Mouse (Mus musculus): ENCODE data around the gene Kcnma1. TPM values are rescaled to one million over a fixed set of nuclear protein-coding genes. Genes with fewer than 3 reads are reported as not detected.
A peak's percentile ranks its signal among the peaks of the same experiment; 100 is the strongest.

Gene Kcnma1
- polyA plus RNA-seq, 1 experiment = 1.7 TPM

DNA sequence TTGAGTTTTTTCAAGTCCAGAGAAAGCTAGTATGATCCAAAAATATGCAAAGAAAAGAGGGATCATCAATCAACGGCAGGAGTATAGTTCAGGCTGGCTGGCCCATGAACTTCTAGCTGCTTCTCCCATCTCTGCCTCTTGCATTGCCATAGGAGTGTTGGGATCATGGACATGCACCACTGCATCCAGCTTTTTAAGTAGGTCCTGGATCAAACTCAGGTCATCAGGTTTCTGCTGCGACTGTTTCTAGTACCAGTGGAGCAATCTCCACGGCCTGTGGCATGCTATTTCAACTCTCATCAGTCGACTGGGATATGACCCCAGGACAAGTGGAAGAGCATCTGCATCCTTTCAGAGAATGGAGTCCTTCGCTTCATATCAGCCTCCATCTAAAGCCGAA is 655.5 kb downstream of the Kcnma1 start:
- no peaks in the 10 kb centered on the region for H3K27me3 ChIP-seq (replicated peaks; ENCODE audit: control insufficient read depth, insufficient read depth, low read length)
- H3K4me3 ChIP-seq (ENCODE audit: insufficient read depth, low read depth, low read length) = no peak overlapping the region
- no peaks in the 10 kb centered on the region for H3K36me3 ChIP-seq (ENCODE audit: control insufficient read depth, insufficient read depth, low read length)
- no peak overlapping the region for H3K27ac ChIP-seq (ENCODE audit: insufficient read depth, low read depth, low read length)
- DNase-seq = no peak
- H3K4me1 ChIP-seq (ENCODE audit: control insufficient read depth, insufficient read depth, low read length) = no peaks in the 10 kb centered on the region
- WGBS = 84% methylated on average over 6 of the region's 6 CpGs
- TF ChIP-seq POLR2A (IDR thresholded peaks at IDR 0.05; ENCODE audit: low read depth, low read length) = no peak
- no peak for TF ChIP-seq CTCF (conservative IDR thresholded peaks at IDR 0.05; ENCODE audit: insufficient read depth, insufficient read length, low read depth, low read length)

DNA sequence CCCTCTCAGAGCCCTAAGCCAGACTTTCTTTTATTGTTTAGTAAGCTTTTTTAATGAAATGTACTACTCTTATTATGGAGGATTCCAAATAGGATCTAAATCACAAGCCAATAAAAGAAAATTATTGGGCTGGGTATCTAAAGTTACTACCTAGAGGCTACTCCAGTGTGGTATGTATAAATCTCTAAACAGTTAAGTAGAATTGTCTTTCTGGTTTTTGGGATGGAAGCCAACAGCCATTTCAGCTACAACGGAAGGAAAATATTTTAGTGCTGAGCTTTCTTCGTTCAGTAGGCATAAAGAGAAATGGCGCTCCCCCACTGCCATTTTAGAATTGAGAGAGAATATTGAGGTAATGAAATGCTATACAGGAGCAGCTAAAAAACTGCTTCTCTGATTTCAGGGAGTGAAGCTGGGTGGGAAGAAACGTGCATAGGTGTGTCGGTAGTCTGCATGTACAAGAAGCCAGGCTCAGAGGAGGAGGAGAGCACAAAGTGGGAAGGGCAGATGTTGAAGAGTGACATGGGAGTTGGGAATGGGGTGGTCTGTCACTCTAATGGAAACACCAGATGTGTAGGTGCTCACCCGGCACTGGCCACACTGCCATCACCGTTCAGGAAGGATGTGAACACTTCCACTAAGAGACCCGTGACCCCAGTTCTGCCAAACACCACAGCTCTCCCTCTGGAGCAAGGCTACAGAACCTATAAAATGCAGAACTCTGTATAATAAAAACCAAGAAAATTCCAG is 656.6 kb downstream of the Kcnma1 start:
- Histone ChIP-seq H3K4me3 (ENCODE audit: insufficient read depth, low read depth, low read length) (no peak overlapping the region), H3K36me3 (ENCODE audit: control insufficient read depth, insufficient read depth, low read length) (no peaks in the 10 kb centered on the region), H3K27ac (ENCODE audit: insufficient read depth, low read depth, low read length) (no peak overlapping the region), H3K27me3 (replicated peaks; ENCODE audit: control insufficient read depth, insufficient read depth, low read length) (no peaks in the 10 kb centered on the region), H3K4me1 (ENCODE audit: control insufficient read depth, insufficient read depth, low read length) (no peaks in the 10 kb centered on the region)
- TF ChIP-seq POLR2A (IDR thresholded peaks at IDR 0.05; ENCODE audit: low read depth, low read length) = no peak
- TF ChIP-seq CTCF (conservative IDR thresholded peaks at IDR 0.05; ENCODE audit: insufficient read depth, insufficient read length, low read depth, low read length) = no peak
- 60% methylated on average over 8 of the region's 8 CpGs for WGBS
- DNase-seq = no peak

- Histone ChIP-seq H3K4me3 (ENCODE audit: insufficient read depth, low read depth, low read length) (no peak overlapping the region), H3K27ac (ENCODE audit: insufficient read depth, low read depth, low read length) (no peak overlapping the region), H3K4me1 (ENCODE audit: control insufficient read depth, insufficient read depth, low read length) (no peaks in the 10 kb centered on the region), H3K36me3 (ENCODE audit: control insufficient read depth, insufficient read depth, low read length) (no peaks in the 10 kb centered on the region), H3K27me3 (replicated peaks; ENCODE audit: control insufficient read depth, insufficient read depth, low read length) (no peaks in the 10 kb centered on the region)
- no peak for DNase-seq
- TF ChIP-seq CTCF (conservative IDR thresholded peaks at IDR 0.05; ENCODE audit: insufficient read depth, insufficient read length, low read depth, low read length) = no peak
- TF ChIP-seq POLR2A (IDR thresholded peaks at IDR 0.05; ENCODE audit: low read depth, low read length) = no peak
- WGBS = 86% methylated on average over 3 of the region's 3 CpGs
Measured at GRCm38 (mm10) chr14:23326786-23327185, 687.5 kb downstream of the Kcnma1 start.

DNA sequence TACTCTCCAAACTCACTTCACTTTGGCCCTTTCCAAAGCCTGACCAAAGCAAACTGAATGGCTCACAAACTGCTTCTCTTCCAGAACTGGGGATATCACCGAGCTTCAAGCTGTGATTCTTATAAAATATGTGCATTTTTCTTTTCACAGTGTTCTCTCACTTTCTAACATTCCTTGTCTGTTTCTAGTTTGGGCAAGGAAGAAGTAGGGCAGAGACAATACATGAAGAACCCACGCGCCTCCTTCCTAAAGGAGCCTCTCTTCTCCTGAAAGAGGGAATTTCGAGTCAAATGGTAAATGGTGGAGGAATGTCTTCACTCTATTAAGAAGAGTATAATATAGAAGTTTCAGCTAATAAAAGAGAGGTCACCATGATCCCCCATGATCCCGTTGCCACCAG is 709.0 kb downstream of the Kcnma1 start:
- H3K27me3 ChIP-seq (replicated peaks; ENCODE audit: control insufficient read depth, insufficient read depth, low read length) = no peaks in the 10 kb centered on the region
- 89% methylated on average over 5 of the region's 5 CpGs for WGBS
- DNase-seq = no peak
- no peaks in the 10 kb centered on the region for H3K4me1 ChIP-seq (ENCODE audit: control insufficient read depth, insufficient read depth, low read length)
- H3K27ac ChIP-seq (ENCODE audit: insufficient read depth, low read depth, low read length) = no peak overlapping the region
- H3K36me3 ChIP-seq (ENCODE audit: control insufficient read depth, insufficient read depth, low read length) = no peaks in the 10 kb centered on the region
- H3K4me3 ChIP-seq (ENCODE audit: insufficient read depth, low read depth, low read length) = no peak overlapping the region
- TF ChIP-seq CTCF (conservative IDR thresholded peaks at IDR 0.05; ENCODE audit: insufficient read depth, insufficient read length, low read depth, low read length) = no peak
- no peak for TF ChIP-seq POLR2A (IDR thresholded peaks at IDR 0.05; ENCODE audit: low read depth, low read length)

GRCm38 (mm10) chr14:23300443-23300842 is 713.8 kb downstream of the Kcnma1 start:
- no peaks in the 10 kb centered on the region for H3K4me1 ChIP-seq (ENCODE audit: control insufficient read depth, insufficient read depth, low read length)
- no peak for DNase-seq
- H3K4me3 ChIP-seq (ENCODE audit: insufficient read depth, low read depth, low read length) = no peak overlapping the region
- 92% methylated on average over 2 of the region's 2 CpGs for WGBS
- no peak overlapping the region for H3K27ac ChIP-seq (ENCODE audit: insufficient read depth, low read depth, low read length)
- H3K27me3 ChIP-seq (replicated peaks; ENCODE audit: control insufficient read depth, insufficient read depth, low read length) = no peaks in the 10 kb centered on the region
- no peaks in the 10 kb centered on the region for H3K36me3 ChIP-seq (ENCODE audit: control insufficient read depth, insufficient read depth, low read length)
- TF ChIP-seq CTCF (conservative IDR thresholded peaks at IDR 0.05; ENCODE audit: insufficient read depth, insufficient read length, low read depth, low read length) = no peak
- no peak for TF ChIP-seq POLR2A (IDR thresholded peaks at IDR 0.05; ENCODE audit: low read depth, low read length)

DNA sequence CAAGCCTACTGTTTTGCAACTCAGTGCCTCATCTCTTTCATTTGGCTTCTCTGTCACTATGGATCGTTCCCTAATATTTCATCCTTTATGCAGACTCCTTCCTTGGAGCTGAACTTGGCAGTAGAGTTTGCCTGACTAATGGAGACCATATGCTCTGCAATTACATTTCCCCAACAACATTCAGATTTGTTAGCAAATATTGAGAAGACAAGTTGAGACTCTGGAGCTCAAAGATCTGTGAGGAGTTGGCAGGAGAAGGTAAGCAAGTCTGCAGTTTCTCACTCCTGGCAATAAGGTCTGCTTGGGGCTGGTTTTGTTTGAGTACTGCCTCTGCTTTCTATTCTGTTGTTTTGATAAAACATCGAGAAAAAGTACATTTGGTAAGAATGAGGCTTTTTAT is 723.7 kb downstream of the Kcnma1 start:
- no peak overlapping the region for H3K27ac ChIP-seq (ENCODE audit: insufficient read depth, low read depth, low read length)
- no peak overlapping the region for H3K4me3 ChIP-seq (ENCODE audit: insufficient read depth, low read depth, low read length)
- WGBS = 78% methylated on average over 2 of the region's 2 CpGs
- no peaks in the 10 kb centered on the region for H3K4me1 ChIP-seq (ENCODE audit: control insufficient read depth, insufficient read depth, low read length)
- no peaks in the 10 kb centered on the region for H3K36me3 ChIP-seq (ENCODE audit: control insufficient read depth, insufficient read depth, low read length)
- no peaks in the 10 kb centered on the region for H3K27me3 ChIP-seq (replicated peaks; ENCODE audit: control insufficient read depth, insufficient read depth, low read length)
- no peak for DNase-seq
- TF ChIP-seq CTCF (conservative IDR thresholded peaks at IDR 0.05; ENCODE audit: insufficient read depth, insufficient read length, low read depth, low read length) (no peak), POLR2A (IDR thresholded peaks at IDR 0.05; ENCODE audit: low read depth, low read length) (no peak)

DNA sequence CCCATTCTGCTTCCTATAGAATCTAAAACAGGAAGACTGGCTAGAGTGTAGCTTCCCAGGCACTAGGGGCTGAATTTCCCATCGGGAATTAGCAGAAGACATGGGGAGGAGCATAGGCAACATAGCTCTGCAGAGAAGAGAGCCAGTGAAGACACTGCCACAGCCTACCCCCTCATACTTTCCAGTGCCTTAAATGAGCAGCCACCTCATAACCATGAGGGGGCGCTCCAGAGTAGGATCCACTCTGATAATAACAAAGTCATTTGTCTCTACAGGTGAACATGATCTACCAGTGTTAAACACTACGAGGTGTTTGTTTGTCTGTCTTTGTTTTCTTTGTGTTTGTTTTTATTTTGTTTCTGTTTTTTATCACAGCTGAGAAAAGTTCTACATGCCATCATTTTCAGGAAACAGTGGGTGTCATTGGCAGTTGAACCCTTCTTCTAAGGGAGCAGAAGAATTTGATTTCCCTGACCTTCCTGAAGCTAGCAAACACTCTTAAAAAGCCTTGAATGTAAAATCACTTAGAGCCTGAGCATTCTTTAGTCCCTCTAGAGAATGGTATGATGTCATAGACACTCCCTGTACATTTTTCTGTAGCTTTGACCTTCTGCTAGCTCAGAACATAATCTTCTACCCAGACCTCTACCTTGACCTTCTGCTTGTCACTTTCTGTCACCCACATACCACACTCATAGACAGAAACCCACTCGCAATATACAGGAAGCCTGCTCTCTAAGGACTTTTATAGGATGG is 747.6 kb downstream of the Kcnma1 start:
- no peaks in the 10 kb centered on the region for H3K27me3 ChIP-seq (replicated peaks; ENCODE audit: control insufficient read depth, insufficient read depth, low read length)
- WGBS = 60% methylated on average over 4 of the region's 4 CpGs
- peak; percentile 1 for DNase-seq

More for the DNA sequence above, 747.6 kb downstream of the Kcnma1 start:
- TF ChIP-seq POLR2A (IDR thresholded peaks at IDR 0.05; ENCODE audit: low read depth, low read length) (no peak), CTCF (conservative IDR thresholded peaks at IDR 0.05; ENCODE audit: insufficient read depth, insufficient read length, low read depth, low read length) (0 out of 2 replicates have a peak, but pooled peaks have one; percentile 23)
- Histone ChIP-seq H3K36me3 (ENCODE audit: control insufficient read depth, insufficient read depth, low read length) (no peaks in the 10 kb centered on the region), H3K4me3 (ENCODE audit: insufficient read depth, low read depth, low read length) (no peak overlapping the region), H3K4me1 (ENCODE audit: control insufficient read depth, insufficient read depth, low read length) (no peaks in the 10 kb centered on the region), H3K27ac (ENCODE audit: insufficient read depth, low read depth, low read length) (no peak overlapping the region)
